Mouse (Mus musculus) C2C12 (cell line): ENCODE results near the gene Cadm1.

Experiments
- CTCF ChIP-seq: IDR thresholded peaks from one replicate; pipeline ENCODE4 v1.5.1; 2011; ENCODE audit not compliant: control insufficient read depth, insufficient read depth, insufficient read length
- MAX ChIP-seq: IDR thresholded peaks from one replicate; pipeline ENCODE4 v1.6.1; 2011; ENCODE audit warnings: mild to moderate bottlenecking, control low read depth
- MYOD1 ChIP-seq: IDR thresholded peaks from one replicate; pipeline ENCODE4 v1.6.1; 2011; ENCODE audit warnings: low read depth; ENCODE audit not compliant: control insufficient read depth, insufficient read length

GRCm38 (mm10) chr9:47565088-47565487 lies 35.1 kb downstream of the Cadm1 start:
- no peak for TF ChIP-seq CTCF
- no peak for TF ChIP-seq MYOD1
- no peak for TF ChIP-seq MAX
